Mouse (Mus musculus) bone marrow, adult 2 months (tissue): ENCODE measurements around the gene Gabbr2. TPM values are rescaled to one million over a fixed set of nuclear protein-coding genes. Genes with fewer than 3 reads are reported as not detected.

Experiments used
- H3K27ac ChIP-seq: fragments of 200-500 bp; 2 replicates; pipeline ENCODE4 v1.5.1; 2012; ENCODE audit warnings: low read depth, mild to moderate bottlenecking, control low read depth, inconsistent platforms, low read length; ENCODE audit not compliant: control insufficient read depth, poor library complexity, insufficient read depth
- H3K4me1 ChIP-seq: fragments of 200-500 bp; 2 replicates; pipeline ENCODE4 v1.6.1; 2011; ENCODE audit warnings: low read length; ENCODE audit not compliant: control insufficient read depth, insufficient read depth
- H3K4me3 ChIP-seq: fragments of 200-500 bp; replicated peaks from 2 replicates; pipeline ENCODE3; 2011; ENCODE audit warnings: mild to moderate bottlenecking, low read depth, low read length, control low read depth; ENCODE audit not compliant: control insufficient read depth
- CTCF ChIP-seq: fragments of 200-500 bp; IDR thresholded peaks from 2 replicates; pipeline ENCODE4 v1.5.1; 2011; ENCODE audit warnings: low read length, control low read depth; ENCODE audit not compliant: control insufficient read depth, insufficient read depth
- POLR2A ChIP-seq: fragments of 200-500 bp; IDR thresholded peaks from 2 replicates; pipeline ENCODE4 v1.6.1; 2011; ENCODE audit warnings: low read depth, mild to moderate bottlenecking, control low read depth, low read length, borderline replicate concordance; ENCODE audit not compliant: control insufficient read depth
- WGBS: fragments of 180-500 bp; shearing (Covaris S2); methylation state at CpG from one replicate; pipeline ENCODE4 v1.1.7; 2018; 5-methylcytosine and 5-hydroxymethylcytosine counted together
- polyA plus RNA-seq: library from polyadenylated mRNA; stranded (reverse); fragments of >200 nt; gene quantifications from 2 replicates; pipeline ENCODE4 v1.2.4, GENCODE M21; 2011; ENCODE audit warnings: low replicate concordance; ENCODE audit not compliant: missing spikeins, insufficient read depth, insufficient read length

Gabbr2 gene
- polyA plus RNA-seq, 1 experiment: 1.1 TPM

DNA sequence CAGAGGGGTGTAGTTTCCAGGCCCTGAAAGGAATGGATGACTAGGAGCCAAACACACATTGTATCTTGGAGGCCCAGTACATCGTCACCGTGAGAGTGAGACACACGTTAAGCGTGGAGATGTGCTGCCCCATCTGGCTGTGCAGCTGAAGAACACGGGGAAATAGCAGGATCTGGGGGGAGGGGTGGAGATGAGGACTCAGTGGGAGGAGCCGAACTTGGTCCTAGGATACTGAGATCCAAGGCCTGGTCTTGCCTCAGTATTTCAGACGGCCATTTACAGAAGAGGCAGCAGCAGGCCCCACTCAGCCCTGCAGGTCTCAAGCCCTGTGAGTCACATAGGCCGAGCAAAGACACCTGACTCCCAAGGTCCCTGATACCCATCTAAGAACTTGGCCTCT lies 72.5 kb downstream of the Gabbr2 start:
- WGBS: 75% methylated on average over 8 of the region's 8 CpGs
- TF ChIP-seq POLR2A (no peak), CTCF (no peak)
- H3K27ac ChIP-seq: no peak overlapping the region
- H3K4me3 ChIP-seq: no peak overlapping the region
- H3K4me1 ChIP-seq: no peaks in the 10 kb centered on the region

- TF ChIP-seq POLR2A (no peak), CTCF (no peak)
- Histone ChIP-seq H3K27ac (no peak overlapping the region), H3K4me3 (no peak overlapping the region), H3K4me1 (no peaks in the 10 kb centered on the region)
- 49% methylated on average over 6 of the region's 6 CpGs for WGBS
Observed at GRCm38 (mm10) chr4:46916786-46917185, 74.9 kb downstream of the Gabbr2 start.

DNA sequence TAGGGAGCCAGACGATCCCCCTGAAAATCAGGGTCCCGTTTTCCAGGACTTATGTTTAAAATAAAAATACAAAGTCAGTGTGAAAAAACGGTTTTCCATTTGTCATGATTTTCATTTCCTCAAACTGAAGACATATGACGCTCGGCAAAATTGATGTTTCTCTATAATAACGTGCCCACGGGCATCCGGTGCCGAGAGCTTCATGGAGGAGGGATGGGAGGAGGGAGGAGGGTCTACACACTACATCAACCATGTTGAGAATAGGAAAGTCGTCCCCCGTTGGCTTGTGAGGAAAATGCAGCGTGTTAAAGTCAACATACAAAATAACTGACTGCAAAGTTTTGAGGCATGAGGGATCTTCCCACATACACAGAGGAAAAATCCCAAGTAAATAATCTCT lies 75.7 kb downstream of the Gabbr2 start:
- WGBS: 75% methylated on average over 12 of the region's 12 CpGs

DNA sequence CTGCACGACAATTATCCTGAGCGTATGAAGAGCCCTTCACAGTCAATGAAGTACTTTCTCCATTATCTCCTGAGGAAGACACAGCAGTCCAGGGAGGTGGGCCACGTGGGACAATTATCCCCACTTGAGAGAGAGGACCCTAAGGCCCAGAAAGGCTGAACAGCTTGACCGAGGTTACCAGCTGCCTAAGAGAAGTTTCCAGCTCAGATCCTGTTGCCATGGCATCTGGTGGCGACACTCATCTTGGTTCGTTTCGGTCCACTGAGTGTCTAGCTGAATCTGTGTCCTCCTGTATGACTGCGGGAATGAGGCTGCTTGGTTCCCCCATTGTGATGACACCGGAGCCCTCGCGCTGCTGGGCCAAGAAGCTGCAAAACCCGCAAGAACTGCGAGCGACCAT lies 76.2 kb downstream of the Gabbr2 start:
- TF ChIP-seq POLR2A (no peak), CTCF (no peak)
- Histone ChIP-seq H3K27ac (no peak overlapping the region), H3K4me3 (no peak overlapping the region), H3K4me1 (no peaks in the 10 kb centered on the region)
- WGBS: 87% methylated on average over 14 of the region's 14 CpGs

More for the DNA sequence above, 75.7 kb downstream of the Gabbr2 start:
- Histone ChIP-seq H3K27ac (no peak overlapping the region), H3K4me1 (no peaks in the 10 kb centered on the region), H3K4me3 (no peak overlapping the region)
- no peak for TF ChIP-seq POLR2A
- TF ChIP-seq CTCF: no peak

- 71% methylated on average over 6 of the region's 6 CpGs for WGBS
Observed at GRCm38 (mm10) chr4:46914606-46915005, 77.1 kb downstream of the Gabbr2 start.

GRCm38 (mm10) chr4:46906036-46906691 lies 85.5 kb downstream of the Gabbr2 start:
- WGBS: 46% methylated on average over 3 of the region's 3 CpGs
- TF ChIP-seq CTCF: no peak
- TF ChIP-seq POLR2A: no peak
- peaks cover 2% of the 10 kb centered on the region; the same call in 1 of the 2 replicates for H3K4me1 ChIP-seq
- no peak overlapping the region for H3K4me3 ChIP-seq
- no peak overlapping the region for H3K27ac ChIP-seq

More at GRCm38 (mm10) chr4:46914606-46915005, 77.1 kb downstream of the Gabbr2 start:
- H3K4me1 ChIP-seq: no peaks in the 10 kb centered on the region
- H3K4me3 ChIP-seq: no peak overlapping the region
- H3K27ac ChIP-seq: no peak overlapping the region
- TF ChIP-seq CTCF (no peak), POLR2A (no peak)

- no peak overlapping the region for H3K27ac ChIP-seq
- no peak overlapping the region for H3K4me3 ChIP-seq
- H3K4me1 ChIP-seq: peaks cover 2% of the 10 kb centered on the region; the same call in 1 of the 2 replicates
- 26% methylated on average over 3 of the region's 3 CpGs for WGBS
- no peak for TF ChIP-seq POLR2A
- no peak for TF ChIP-seq CTCF
Observed at GRCm38 (mm10) chr4:46905152-46905551, 86.5 kb downstream of the Gabbr2 start.

DNA sequence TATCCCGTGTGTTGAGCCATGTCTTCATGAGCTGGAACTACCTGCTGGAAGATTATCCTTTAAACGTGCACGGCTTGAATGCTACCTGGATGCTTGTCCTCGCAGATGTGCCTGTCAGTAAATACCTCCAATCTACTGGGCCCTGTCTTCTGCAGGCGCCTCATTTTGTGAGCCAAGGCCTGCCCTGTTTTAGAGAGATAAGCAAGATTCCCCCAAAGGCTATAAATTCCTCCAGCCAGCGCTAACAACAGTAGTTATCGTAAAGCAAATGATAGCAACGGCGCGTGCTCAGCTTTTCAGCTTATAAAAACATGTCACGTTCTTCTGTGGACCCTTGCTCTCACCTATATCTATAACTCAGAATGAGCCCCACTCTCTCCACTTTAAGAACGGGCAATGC lies 87.5 kb downstream of the Gabbr2 start:
- 54% methylated on average over 12 of the region's 12 CpGs for WGBS
- peaks cover 2% of the 10 kb centered on the region; the same call in 1 of the 2 replicates for H3K4me1 ChIP-seq
- TF ChIP-seq CTCF: no peak
- TF ChIP-seq POLR2A: no peak
- no peak overlapping the region for H3K27ac ChIP-seq
- no peak overlapping the region for H3K4me3 ChIP-seq
